Mouse (Mus musculus): ENCODE measurements around the gene Plekhg6. TPM values are rescaled to one million over a fixed set of nuclear protein-coding genes. Genes with fewer than 3 reads are reported as not detected.

Gene Plekhg6
- polyA plus RNA-seq, 1 experiment from 2014 or later: 7.3 TPM

DNA sequence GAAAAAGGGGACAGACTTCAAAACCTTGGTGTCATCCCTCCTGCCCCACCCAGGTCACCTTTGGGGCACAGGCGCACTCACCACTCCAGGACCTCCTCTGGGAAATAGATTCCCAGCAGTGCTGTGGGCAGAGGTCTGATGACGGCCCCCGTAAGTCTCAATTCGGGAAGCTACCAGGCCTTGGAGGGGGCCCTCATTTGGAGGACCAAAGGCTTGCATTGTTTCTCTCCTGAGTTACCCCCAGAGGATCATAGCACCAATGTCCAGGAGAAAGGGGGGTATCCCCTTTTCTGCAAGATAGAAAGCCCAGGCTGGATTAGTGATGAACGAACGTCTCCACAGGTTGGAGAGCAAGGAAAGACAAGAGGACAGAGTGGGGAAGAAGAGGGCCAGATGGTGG is 2.0 kb downstream of the Plekhg6 start:
- Histone ChIP-seq H3K27ac (peak overlapping the region; percentile 33; the same call in 1 of the 2 replicates), H3K9me3 (no peaks in the 10 kb centered on the region), H3K4me3 (replicated peaks) (no peak overlapping the region; the same call in 1 of the 2 replicates), H3K27me3 (replicated peaks) (peaks cover 15% of the 10 kb centered on the region), H3K4me2 (replicated peaks) (peak overlapping the region; percentile 49), H3K36me3 (no peaks in the 10 kb centered on the region), H3K9ac (no peak overlapping the region), H3K4me1 (replicated peaks) (peaks cover 29% of the 10 kb centered on the region)
- WGBS: 34% methylated on average over 6 of the region's 6 CpGs
- ATAC-seq: peak; percentile 6

DNA sequence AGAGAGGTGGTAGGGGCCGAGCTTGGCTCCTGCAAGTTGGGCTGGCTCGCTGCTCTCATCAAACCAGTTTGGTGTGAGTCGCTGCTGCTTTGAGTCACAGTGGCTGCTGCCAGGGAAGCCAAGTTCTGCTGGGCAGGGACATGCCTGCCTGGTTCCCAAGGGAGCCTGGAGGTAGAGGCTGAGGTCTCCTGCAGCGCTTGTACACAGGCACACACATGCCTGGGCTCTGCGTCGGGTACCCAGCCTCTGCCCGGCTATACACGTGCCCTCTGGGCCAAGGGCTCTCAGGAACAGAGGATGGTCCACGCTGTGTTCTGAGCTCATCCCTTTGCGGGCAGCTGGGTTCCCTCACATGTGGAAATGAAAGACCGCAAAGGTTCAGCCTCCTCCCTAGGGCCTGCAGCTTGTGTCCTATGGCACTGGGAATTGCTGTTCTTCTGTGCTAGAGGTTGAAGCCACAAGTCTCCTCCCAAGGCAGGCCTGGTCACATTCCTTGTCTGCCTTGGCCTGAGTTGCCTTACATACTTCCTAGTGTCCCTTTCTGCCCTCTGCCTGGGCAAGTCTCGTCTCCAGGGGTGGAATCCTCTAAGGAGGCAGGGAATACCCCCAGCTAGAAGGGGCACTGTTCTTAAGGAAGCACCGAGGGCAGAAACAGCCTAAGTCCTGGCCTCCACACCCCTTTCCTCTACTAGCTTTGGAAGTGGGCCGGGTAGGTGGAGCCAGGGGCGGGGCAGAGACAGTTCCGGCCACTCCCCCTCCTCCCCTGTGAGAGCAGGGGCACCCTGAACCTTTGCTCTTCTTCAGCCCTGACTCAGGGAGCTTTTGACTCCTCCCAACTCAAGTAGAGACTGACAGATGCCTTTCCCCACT is 2.8 kb downstream of the Plekhg6 start:
- peak overlapping the region; percentile 1; the same call in 1 of the 2 replicates for H3K9ac ChIP-seq
- peaks cover 29% of the 10 kb centered on the region for H3K4me1 ChIP-seq (replicated peaks)
- peaks cover 15% of the 10 kb centered on the region for H3K27me3 ChIP-seq (replicated peaks)
- H3K4me2 ChIP-seq (replicated peaks): peak overlapping the region; percentile 49
- ATAC-seq: peak; percentile 80
- WGBS: 34% methylated on average over 16 of the region's 16 CpGs
- H3K36me3 ChIP-seq: no peaks in the 10 kb centered on the region
- H3K27ac ChIP-seq: peak overlapping the region; percentile 74
- no peaks in the 10 kb centered on the region for H3K9me3 ChIP-seq
- no peak overlapping the region; the same call in 1 of the 2 replicates for H3K4me3 ChIP-seq (replicated peaks)

DNA sequence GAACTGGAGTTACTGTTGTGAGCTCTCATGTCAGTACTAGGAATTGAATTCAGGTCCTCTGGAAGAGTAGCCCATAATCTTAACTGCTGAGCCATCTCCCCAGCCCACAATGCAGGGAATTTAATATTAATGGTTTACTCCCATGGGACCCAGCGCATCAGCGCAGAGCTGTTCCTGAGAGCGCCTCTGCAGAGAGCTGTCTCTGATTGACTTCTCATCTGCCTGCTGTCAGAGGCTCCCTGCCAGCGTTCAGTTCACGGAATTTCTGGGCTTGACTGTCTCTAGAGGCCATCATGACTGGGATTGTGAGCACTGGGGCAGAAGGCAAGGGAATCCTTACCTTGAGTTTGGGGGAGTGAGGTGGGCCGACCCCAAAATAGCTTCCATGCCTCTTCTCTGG is 3.6 kb downstream of the Plekhg6 start:
- H3K27me3 ChIP-seq (replicated peaks): peaks cover 10% of the 10 kb centered on the region
- no peak overlapping the region for H3K9ac ChIP-seq
- H3K27ac ChIP-seq: no peak overlapping the region
- no peaks in the 10 kb centered on the region for H3K9me3 ChIP-seq
- 73% methylated on average over 6 of the region's 6 CpGs for WGBS
- no peak overlapping the region for H3K4me3 ChIP-seq (replicated peaks)
- peaks cover 29% of the 10 kb centered on the region for H3K4me1 ChIP-seq (replicated peaks)
- H3K36me3 ChIP-seq: no peaks in the 10 kb centered on the region
- 0 out of 2 replicates have a peak overlapping the region, but pooled peaks have one; percentile 49 for H3K4me2 ChIP-seq (replicated peaks)
- ATAC-seq: no peak

DNA sequence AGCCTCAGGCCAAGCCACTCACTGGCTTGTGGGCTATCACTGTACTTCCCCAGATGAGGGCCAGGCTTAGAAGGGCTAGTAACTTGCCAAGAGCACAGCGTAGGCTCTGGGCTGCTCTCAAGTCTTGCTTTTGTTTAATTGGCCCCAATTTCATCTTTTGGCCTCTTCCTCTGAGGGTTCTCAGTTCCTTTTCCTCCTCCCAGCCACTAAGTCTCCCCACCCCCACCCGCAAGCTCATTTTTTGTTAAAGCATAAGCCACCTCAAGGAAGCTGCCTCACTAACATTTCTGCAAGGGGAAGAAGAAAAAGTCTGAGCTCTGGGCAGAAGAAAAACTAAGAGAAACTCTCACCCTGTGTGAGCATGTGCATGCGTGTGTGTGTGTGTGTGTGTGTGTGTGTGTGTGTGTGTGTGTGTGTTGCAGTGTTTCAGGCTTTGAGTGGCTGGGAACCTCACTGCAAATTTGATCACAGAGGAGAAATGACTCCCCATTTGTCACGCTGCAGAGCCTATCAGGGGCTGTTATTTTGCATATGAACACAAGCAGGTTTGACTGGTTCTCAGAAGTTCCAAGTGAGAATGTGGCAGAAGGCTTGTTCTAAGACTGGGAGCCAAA is 12.7 kb downstream of the Plekhg6 start:
- H3K4me2 ChIP-seq (replicated peaks): no peak overlapping the region
- peaks cover 34% of the 10 kb centered on the region for H3K4me1 ChIP-seq (replicated peaks)
- no peaks in the 10 kb centered on the region for H3K9me3 ChIP-seq
- peak; percentile 19 for ATAC-seq
- H3K36me3 ChIP-seq: no peaks in the 10 kb centered on the region
- WGBS: 45% methylated on average over 4 of the region's 4 CpGs
- no peak overlapping the region for H3K4me3 ChIP-seq (replicated peaks)
- H3K27me3 ChIP-seq (replicated peaks): no peaks in the 10 kb centered on the region
- H3K9ac ChIP-seq: no peak overlapping the region
- H3K27ac ChIP-seq: peak overlapping the region; percentile 44

DNA sequence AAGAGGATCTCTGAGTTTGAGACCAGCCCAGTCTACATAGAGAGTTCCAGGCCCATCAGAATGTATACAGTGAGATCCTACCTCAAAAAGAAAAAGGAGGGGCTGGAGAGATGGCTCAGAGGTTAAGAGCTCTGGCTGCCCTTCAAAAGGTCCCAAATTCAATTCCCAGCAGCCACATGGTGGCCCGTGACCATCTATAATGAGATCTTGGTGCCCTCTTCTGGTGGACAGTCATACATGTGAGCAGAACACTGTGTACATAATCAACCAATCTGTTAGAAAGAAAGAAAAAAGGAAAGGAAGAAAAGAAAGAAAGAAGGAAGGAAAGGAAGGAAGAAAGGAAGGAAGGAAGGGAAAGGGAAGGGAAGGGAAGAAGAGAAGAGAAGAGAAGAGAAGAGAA is 14.5 kb downstream of the Plekhg6 start:
- no peak for ATAC-seq
- WGBS: 82% methylated on average over 1 of the region's 1 CpGs
- H3K27ac ChIP-seq: no peak overlapping the region
- peaks cover 46% of the 10 kb centered on the region for H3K4me1 ChIP-seq (replicated peaks)
- H3K36me3 ChIP-seq: 0 out of 2 replicates have a peak, but pooled peaks cover 6% of the 10 kb centered on the region
- H3K27me3 ChIP-seq (replicated peaks): no peaks in the 10 kb centered on the region
- no peak overlapping the region for H3K4me3 ChIP-seq (replicated peaks)
- H3K4me2 ChIP-seq (replicated peaks): no peak overlapping the region
- H3K9me3 ChIP-seq: no peaks in the 10 kb centered on the region
- H3K9ac ChIP-seq: no peak overlapping the region

DNA sequence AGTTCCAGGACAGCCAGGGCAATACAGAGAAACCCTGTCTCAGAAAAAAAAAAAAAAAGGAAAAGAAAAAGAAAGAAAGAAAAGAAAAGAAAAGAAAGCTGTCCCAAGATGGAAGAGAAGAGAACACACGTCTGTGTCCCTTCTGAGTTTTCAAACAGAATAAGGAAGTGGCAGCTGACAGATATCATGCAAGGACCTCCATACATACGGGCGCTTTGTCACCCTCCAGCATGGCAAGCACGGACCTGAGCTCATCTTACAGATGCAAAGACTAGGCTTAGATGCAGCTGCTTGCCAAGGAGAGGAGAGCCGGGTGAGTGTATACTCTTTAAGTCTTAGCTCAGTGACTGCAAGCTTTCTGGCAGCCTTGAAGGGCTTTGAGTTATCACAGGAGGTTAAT is 15.1 kb downstream of the Plekhg6 start:
- 83% methylated on average over 5 of the region's 5 CpGs for whole genome bisulfite sequencing
- H3K4me1 ChIP-seq (replicated peaks): peaks cover 48% of the 10 kb centered on the region

DNA sequence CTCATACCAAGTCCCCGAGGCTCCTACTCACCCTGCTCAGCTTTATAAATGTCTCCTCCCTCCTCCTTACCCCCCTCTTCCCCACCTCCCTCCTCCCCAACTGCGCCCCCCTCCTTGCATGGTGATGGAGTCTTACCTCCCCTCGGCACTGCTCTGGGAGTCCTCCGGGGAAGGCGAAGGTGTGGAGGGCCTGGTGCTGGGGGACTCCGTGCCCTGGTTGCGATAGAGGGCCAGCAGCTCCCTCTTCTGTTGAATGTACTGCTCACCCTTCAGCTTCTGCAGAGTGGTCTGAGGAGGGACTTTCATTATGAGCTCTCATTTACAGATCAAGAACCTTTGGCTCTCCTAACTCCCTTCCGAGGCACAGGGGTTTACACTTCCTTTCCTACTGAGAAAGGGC is 16.1 kb downstream of the Plekhg6 start:
- Histone ChIP-seq H3K9me3 (no peaks in the 10 kb centered on the region), H3K27ac (peak overlapping the region; percentile 52), H3K4me1 (replicated peaks) (peaks cover 48% of the 10 kb centered on the region), H3K27me3 (replicated peaks) (no peaks in the 10 kb centered on the region), H3K9ac (no peak overlapping the region), H3K4me2 (replicated peaks) (peak overlapping the region; percentile 39; the same call in 1 of the 2 replicates), H3K36me3 (peaks cover 11% of the 10 kb centered on the region; the same call in 1 of the 2 replicates), H3K4me3 (replicated peaks) (no peak overlapping the region)
- 9% methylated on average over 8 of the region's 8 CpGs for WGBS
- ATAC-seq: no peak

More for the DNA sequence above, 15.1 kb downstream of the Plekhg6 start:
- H3K9me3 ChIP-seq: no peaks in the 10 kb centered on the region
- H3K36me3 ChIP-seq: 0 out of 2 replicates have a peak, but pooled peaks cover 11% of the 10 kb centered on the region
- H3K27ac ChIP-seq: no peak overlapping the region
- H3K27me3 ChIP-seq (replicated peaks): no peaks in the 10 kb centered on the region
- ATAC-seq: no peak
- H3K4me3 ChIP-seq (replicated peaks): no peak overlapping the region
- no peak overlapping the region for H3K4me2 ChIP-seq (replicated peaks)
- no peak overlapping the region for H3K9ac ChIP-seq

DNA sequence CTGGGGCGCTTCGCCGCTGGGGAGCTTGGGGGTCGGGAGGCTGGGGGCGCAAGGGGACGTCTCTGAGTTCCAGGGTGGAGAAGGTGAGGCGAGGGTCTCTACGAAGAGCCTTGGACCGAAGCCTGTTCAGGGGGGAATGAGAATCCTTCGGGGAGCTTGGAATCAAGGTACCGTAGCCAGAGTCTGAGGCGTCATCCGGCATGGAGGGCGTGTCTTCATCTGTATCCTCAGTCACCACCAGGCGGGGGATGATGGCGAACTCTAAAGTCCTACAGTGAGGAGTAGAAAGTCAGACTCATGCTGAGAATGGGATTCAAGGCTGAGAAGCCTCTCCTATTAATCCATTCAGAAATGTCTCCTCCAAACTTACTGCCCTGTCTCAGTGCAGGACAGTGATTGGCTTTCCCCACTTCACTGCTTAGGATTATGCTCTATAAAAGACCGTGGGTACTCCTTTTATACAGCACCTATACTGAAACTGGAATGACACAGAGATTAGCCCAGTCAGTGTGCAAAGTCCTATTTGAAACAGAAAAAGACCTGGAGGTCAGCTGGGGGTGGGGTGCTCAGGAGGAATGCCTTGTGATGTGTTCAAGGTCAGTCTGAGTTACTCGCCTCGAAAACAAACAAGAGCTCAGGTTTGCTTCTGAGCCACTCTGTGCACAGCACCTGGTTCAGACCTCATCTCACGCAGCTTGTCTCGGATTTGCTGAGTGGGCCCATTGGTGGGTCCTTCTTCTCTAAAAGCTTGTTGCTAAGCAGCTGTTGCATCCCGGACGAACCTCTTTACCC is 16.9 kb downstream of the Plekhg6 start:
- peak; percentile 68 for ATAC-seq
- H3K4me1 ChIP-seq (replicated peaks): peaks cover 43% of the 10 kb centered on the region
- no peaks in the 10 kb centered on the region for H3K27me3 ChIP-seq (replicated peaks)
- peaks cover 11% of the 10 kb centered on the region; the same call in 1 of the 2 replicates for H3K36me3 ChIP-seq
- H3K4me3 ChIP-seq (replicated peaks): no peak overlapping the region
- H3K9ac ChIP-seq: no peak overlapping the region
- 21% methylated on average over 23 of the region's 23 CpGs for WGBS
- H3K27ac ChIP-seq: peak overlapping the region; percentile 52
- no peaks in the 10 kb centered on the region for H3K9me3 ChIP-seq
- H3K4me2 ChIP-seq (replicated peaks): peak overlapping the region; percentile 39

DNA sequence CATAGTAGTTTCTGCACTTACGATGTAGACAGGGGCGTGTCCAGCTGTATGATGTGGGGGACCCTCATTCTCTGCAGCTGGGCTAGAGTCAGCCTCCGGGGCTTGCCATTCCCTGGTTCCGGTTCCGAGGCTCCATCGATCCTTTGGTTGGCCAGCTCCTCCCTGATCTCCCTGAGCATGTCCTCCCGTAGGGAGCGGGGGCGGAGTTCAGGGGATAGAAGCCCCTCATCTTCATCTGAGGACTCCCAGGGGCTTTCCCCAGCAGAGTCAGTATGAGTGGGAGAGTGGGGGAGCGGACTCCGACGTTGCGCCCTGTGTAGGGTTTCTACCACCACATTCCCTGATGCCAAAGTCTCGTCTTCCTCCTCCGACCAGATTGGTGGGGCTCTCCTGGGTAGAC is 17.6 kb downstream of the Plekhg6 start:
- Histone ChIP-seq H3K4me1 (replicated peaks) (peaks cover 37% of the 10 kb centered on the region), H3K9me3 (no peaks in the 10 kb centered on the region), H3K4me3 (replicated peaks) (no peak overlapping the region), H3K9ac (no peak overlapping the region), H3K4me2 (replicated peaks) (peak overlapping the region; percentile 39), H3K27me3 (replicated peaks) (no peaks in the 10 kb centered on the region), H3K27ac (peak overlapping the region; percentile 52; the same call in 1 of the 2 replicates), H3K36me3 (peaks cover 17% of the 10 kb centered on the region)
- WGBS: 43% methylated on average over 15 of the region's 15 CpGs
- 0 out of 2 replicates have a peak, but pooled peaks have one; percentile 7 for ATAC-seq

DNA sequence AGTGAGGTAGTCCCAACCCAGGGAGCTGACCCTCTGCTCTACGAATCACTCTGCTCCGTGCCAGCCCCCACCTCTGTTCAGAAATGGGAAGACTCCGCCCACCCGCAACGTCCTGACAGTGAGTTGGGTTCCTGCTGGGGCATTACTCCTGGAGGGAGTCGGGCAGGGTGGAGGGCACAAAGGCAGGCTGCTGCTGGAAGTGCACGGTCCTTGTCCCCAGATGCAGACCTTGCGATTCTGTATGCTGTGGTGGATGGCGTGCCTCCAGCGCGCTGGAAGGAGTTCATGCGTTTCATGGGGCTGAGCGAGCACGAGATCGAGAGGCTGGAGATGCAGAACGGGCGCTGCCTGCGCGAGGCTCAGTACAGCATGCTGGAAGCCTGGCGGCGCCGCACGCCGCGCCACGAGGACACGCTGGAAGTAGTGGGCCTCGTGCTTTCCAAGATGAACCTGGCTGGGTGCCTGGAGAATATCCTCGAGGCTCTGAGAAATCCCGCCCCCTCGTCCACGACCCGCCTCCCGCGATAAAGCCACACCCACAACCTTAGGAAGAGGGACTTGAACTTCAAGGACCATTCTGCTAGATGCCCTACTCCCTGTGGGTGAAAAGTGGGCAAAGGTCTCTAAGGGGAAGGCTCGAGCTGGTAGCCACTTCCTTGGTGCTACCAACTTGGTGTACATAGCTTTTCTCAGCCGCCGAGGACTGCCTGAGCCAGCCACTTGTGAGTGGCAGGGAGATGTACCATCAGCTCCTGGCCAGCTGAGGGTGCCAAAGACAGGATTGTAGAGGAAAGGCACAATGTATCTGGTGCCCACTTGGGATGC is 18.9 kb downstream of the Plekhg6 start:
- H3K4me1 ChIP-seq (replicated peaks): peaks cover 35% of the 10 kb centered on the region
- no peaks in the 10 kb centered on the region for H3K27me3 ChIP-seq (replicated peaks)
- H3K9me3 ChIP-seq: no peaks in the 10 kb centered on the region
- no peak overlapping the region for H3K4me3 ChIP-seq (replicated peaks)
- H3K9ac ChIP-seq: no peak overlapping the region
- 48% methylated on average over 38 of the region's 38 CpGs for WGBS
- H3K4me2 ChIP-seq (replicated peaks): no peak overlapping the region
- peaks cover 23% of the 10 kb centered on the region for H3K36me3 ChIP-seq
- H3K27ac ChIP-seq: 0 out of 2 replicates have a peak overlapping the region, but pooled peaks have one; percentile 36
- peak; percentile 27; the same call in 1 of the 2 replicates for ATAC-seq

DNA sequence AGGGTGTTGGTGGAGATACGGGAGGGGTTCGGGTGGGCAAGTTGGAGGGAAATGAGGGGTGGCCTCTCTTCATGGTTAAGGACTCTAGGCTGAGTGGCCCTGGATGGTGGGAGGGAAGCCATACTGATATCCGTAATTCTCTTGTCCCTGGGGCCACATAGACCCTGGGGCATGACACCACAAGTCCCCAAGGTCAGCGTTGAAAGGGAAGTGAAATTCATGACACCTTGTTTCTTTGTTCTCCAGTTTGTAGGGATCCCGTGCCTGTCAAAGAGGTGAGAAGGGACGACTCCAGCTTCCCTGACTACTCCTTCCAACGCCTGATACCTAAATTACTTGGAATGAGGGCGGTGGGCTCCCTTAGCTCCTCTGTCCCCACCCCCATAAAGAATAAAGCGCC is 19.7 kb downstream of the Plekhg6 start:
- Histone ChIP-seq H3K4me2 (replicated peaks) (no peak overlapping the region), H3K36me3 (peaks cover 23% of the 10 kb centered on the region), H3K27me3 (replicated peaks) (no peaks in the 10 kb centered on the region), H3K4me1 (replicated peaks) (peaks cover 40% of the 10 kb centered on the region), H3K27ac (no peak overlapping the region), H3K9ac (no peak overlapping the region), H3K9me3 (no peaks in the 10 kb centered on the region), H3K4me3 (replicated peaks) (no peak overlapping the region)
- ATAC-seq: no peak
- WGBS: 80% methylated on average over 9 of the region's 9 CpGs

Measured in intestine, embryonic 15.5 days (tissue).